Mouse (Mus musculus): ENCODE measurements around the gene Txnrd2.

GRCm38 (mm10) chr16:18459335-18459954, 33.3 kb downstream of the Txnrd2 start:
- no peak for TF ChIP-seq CTCF (IDR thresholded peaks at IDR 0.05)
- no peak for TF ChIP-seq EP300 (IDR thresholded peaks at IDR 0.05)

All from lung, postnatal 0 days (tissue).